Mouse (Mus musculus) right cerebral cortex, adult 18-20 months (tissue): ENCODE results near the gene Ctdspl.

Experiments
- DNase-seq: peaks from one replicate; pipeline ENCODE4 v3.0.0; 2022; ENCODE audit warnings: mixed read lengths

Ctdspl gene

GRCm38 (mm10) chr9:119070173-119070825 lies 144.0 kb downstream of the Ctdspl start:
- DNase-seq = no peak

- no peak for DNase-seq
Measured at GRCm38 (mm10) chr9:119071786-119072185, 145.5 kb downstream of the Ctdspl start.

- DNase-seq = no peak
Measured at GRCm38 (mm10) chr9:119073184-119073895, 147.1 kb downstream of the Ctdspl start.

GRCm38 (mm10) chr9:119075685-119076084 lies 149.4 kb downstream of the Ctdspl start:
- DNase-seq = no peak

- no peak for DNase-seq
Measured at GRCm38 (mm10) chr9:119080040-119080675, 153.9 kb downstream of the Ctdspl start.

- no peak for DNase-seq
Measured at GRCm38 (mm10) chr9:119082039-119082438, 155.8 kb downstream of the Ctdspl start.

GRCm38 (mm10) chr9:119082656-119083430 lies 156.6 kb downstream of the Ctdspl start:
- DNase-seq = no peak

GRCm38 (mm10) chr9:119083966-119084365 lies 157.7 kb downstream of the Ctdspl start:
- DNase-seq = no peak

GRCm38 (mm10) chr9:119086451-119086850 lies 160.2 kb downstream of the Ctdspl start:
- DNase-seq = no peak

GRCm38 (mm10) chr9:119087309-119087708 lies 161.1 kb downstream of the Ctdspl start:
- no peak for DNase-seq

- peak; percentile 78 for DNase-seq
Measured at GRCm38 (mm10) chr9:119088148-119088801, 162.0 kb downstream of the Ctdspl start.

GRCm38 (mm10) chr9:119089437-119089836 lies 163.2 kb downstream of the Ctdspl start:
- DNase-seq = no peak

GRCm38 (mm10) chr9:119090462-119090861 lies 164.2 kb downstream of the Ctdspl start:
- DNase-seq = no peak

- no peak for DNase-seq
Measured at GRCm38 (mm10) chr9:119091581-119092310, 165.5 kb downstream of the Ctdspl start.

GRCm38 (mm10) chr9:119092473-119093418 lies 166.5 kb downstream of the Ctdspl start:
- peak; percentile 63 for DNase-seq
